Mouse (Mus musculus) heart, adult 10 weeks (tissue): ENCODE results near the gene Ppp1ca. TPM values are rescaled to one million over a fixed set of nuclear protein-coding genes. Genes with fewer than 3 reads are reported as not detected.

Source experiments
- polyA plus RNA-seq: library from polyadenylated mRNA; stranded (reverse); fragments of 350-450 nt; fragmentation: Illumina TruSeq; extraction: RNeasy Lipid Tissue Mini Kit (QIAGEN cat#74804); gene quantifications from one replicate; pipeline ENCODE4 v1.2.3, GENCODE M21; 2014; ENCODE audit warnings: low read depth, low replicate concordance

Ppp1ca gene
- polyA plus RNA-seq, result 318 TPM

GRCm38 (mm10) chr19:4191528-4192250, at the start of gene Ppp1ca:
Ppp1ca (plus strand) TSS chr19:4192065.

GRCm38 (mm10) chr19:4143759-4144268, 48.1 kb upstream of the Ppp1ca start, which contains the start of gene Cabp4:
Cabp4 (minus strand) TSS chr19:4144033.

GRCm38 (mm10) chr19:4148491-4148806, 43.4 kb upstream of the Ppp1ca start, which contains the start of gene Coro1b:
Coro1b (plus strand) TSS chr19:4148619.

GRCm38 (mm10) chr19:4153232-4153654, 38.6 kb upstream of the Ppp1ca start, which contains the start of gene Ptprcap:
Ptprcap (plus strand) TSS chr19:4153604.

GRCm38 (mm10) chr19:4162646-4163542, 29.0 kb upstream of the Ppp1ca start, which contains the start of gene Rps6kb2:
Rps6kb2 (minus strand) TSS chr19:4163354.

GRCm38 (mm10) chr19:4175368-4175947, 16.4 kb upstream of the Ppp1ca start, which contains the start of gene Carns1:
Carns1 (minus strand) TSS chr19:4175479.

GRCm38 (mm10) chr19:4190831-4191334, 982 bp upstream of the Ppp1ca start, which contains the start of gene Tbc1d10c:
Tbc1d10c (minus strand) TSS chr19:4191284.

GRCm38 (mm10) chr19:4201291-4201909, 9.5 kb downstream of the Ppp1ca start, which contains the start of gene Rad9a:
Rad9a (minus strand) TSS chr19:4201662.

GRCm38 (mm10) chr19:4214071-4214770, 22.4 kb downstream of the Ppp1ca start, which contains the start of the genes Clcf1 and AC109138.7:
Clcf1 (plus strand) TSS chr19:4214238.
AC109138.7 (plus strand) TSS chr19:4214357.

DNA sequence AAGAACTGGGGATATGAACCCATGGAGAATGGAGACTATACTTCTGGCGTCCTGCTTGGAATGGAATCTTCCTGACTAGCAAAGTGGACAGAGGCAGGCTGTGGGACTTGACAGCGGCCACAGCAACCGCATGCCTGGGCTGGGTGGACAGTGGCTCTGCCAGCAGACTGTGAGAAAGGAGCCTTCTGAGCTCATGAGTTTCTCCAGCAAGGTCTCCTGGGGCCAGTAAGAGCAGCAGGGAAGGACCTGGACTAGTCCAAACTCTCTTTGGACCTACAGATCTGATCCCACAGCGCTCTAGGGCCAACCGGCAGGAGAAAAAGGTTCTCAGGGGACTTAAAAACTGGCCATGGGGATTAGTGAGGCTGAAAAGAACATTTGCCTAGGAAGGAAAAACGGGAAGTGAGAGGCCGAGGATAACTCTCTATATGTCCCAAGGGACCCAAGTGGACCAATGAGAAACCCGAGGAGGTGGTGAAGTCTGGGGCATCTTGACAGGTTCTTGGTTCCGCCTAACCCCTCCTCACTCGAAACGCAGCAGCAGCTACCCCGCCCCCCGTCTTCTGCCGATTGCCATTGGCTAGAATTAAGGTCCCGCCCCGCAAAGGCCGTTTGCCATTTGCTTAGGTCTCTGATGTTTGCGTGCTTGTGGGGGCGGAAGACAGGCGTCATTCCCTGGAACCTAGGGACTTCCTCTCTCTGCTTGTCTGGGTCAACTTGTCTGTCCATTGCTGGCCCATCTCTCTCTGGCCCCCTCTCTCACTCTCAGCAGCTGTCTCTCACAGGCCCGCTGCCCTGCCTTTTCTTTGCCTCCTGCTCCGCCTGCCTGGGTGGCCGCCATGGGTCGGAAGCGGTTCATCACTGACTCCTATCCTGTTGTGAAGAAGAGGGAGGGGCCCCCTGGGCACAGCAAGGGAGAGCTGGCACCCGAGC, 39.7 kb downstream of the Ppp1ca start, which contains the start of gene Pold4:
Gene Pold4, plus strand, starts transcription at position 647 of the 933 bp plus-strand sequence.

Other genes starting within 250 kb of the Ppp1ca start
- gene Aldh3b3, start 233.4 kb upstream of the Ppp1ca start, polyA plus RNA-seq, result 2.3 TPM
- gene Aldh3b2, start 219.7 kb upstream of the Ppp1ca start, polyA plus RNA-seq, result 0.37 TPM
- 51.1 TPM for gene Acy3, start 205.5 kb upstream of the Ppp1ca start, polyA plus RNA-seq
- gene Tbx10, start 199.3 kb upstream of the Ppp1ca start, polyA plus RNA-seq, result not detected
- gene Nudt8, start 191.5 kb upstream of the Ppp1ca start, polyA plus RNA-seq, result 167 TPM
- gene Gm49405, start 191.4 kb upstream of the Ppp1ca start, polyA plus RNA-seq, result 9.5 TPM
- gene Doc2g, start 188.8 kb upstream of the Ppp1ca start, polyA plus RNA-seq, result 265 TPM
- gene Ndufv1, start 179.3 kb upstream of the Ppp1ca start, polyA plus RNA-seq, result 979 TPM
- 343 TPM for gene Gstp1, start 154.1 kb upstream of the Ppp1ca start, polyA plus RNA-seq
- gene Gstp2, start 146.0 kb upstream of the Ppp1ca start, polyA plus RNA-seq, result 33.1 TPM
- gene Gstp3, start 132.5 kb upstream of the Ppp1ca start, polyA plus RNA-seq, result not detected
- not detected for gene Cabp2, start 110.5 kb upstream of the Ppp1ca start, polyA plus RNA-seq
- 40.5 TPM for gene Cdk2ap2, start 94.9 kb upstream of the Ppp1ca start, polyA plus RNA-seq
- gene Pitpnm1, start 92.1 kb upstream of the Ppp1ca start, polyA plus RNA-seq, result 21.9 TPM
- 71.4 TPM for gene Aip, start 66.2 kb upstream of the Ppp1ca start, polyA plus RNA-seq
- not detected for gene Gpr152, start 52.3 kb upstream of the Ppp1ca start, polyA plus RNA-seq
- not detected for gene Cabp4, start 48.0 kb upstream of the Ppp1ca start, polyA plus RNA-seq
- 54.9 TPM for gene Coro1b, start 43.4 kb upstream of the Ppp1ca start, polyA plus RNA-seq
- 1.1 TPM for gene Ptprcap, start 38.5 kb upstream of the Ppp1ca start, polyA plus RNA-seq
- 26.9 TPM for gene Rps6kb2, start 28.7 kb upstream of the Ppp1ca start, polyA plus RNA-seq
- 49.6 TPM for gene Carns1, start 16.6 kb upstream of the Ppp1ca start, polyA plus RNA-seq
- 22.6 TPM for gene Tbc1d10c, start 781 bp upstream of the Ppp1ca start, polyA plus RNA-seq
- 6.4 TPM for gene Rad9a, start 9.6 kb downstream of the Ppp1ca start, polyA plus RNA-seq
- gene Clcf1, start 22.2 kb downstream of the Ppp1ca start, polyA plus RNA-seq, result 3.0 TPM
- gene AC109138.7, start 22.3 kb downstream of the Ppp1ca start, polyA plus RNA-seq, result not detected
- gene Pold4, start 39.8 kb downstream of the Ppp1ca start, polyA plus RNA-seq, result 21.7 TPM
- gene Ssh3, start 77.1 kb downstream of the Ppp1ca start, polyA plus RNA-seq, result 11.7 TPM
- gene Ankrd13d, start 91.1 kb downstream of the Ppp1ca start, polyA plus RNA-seq, result 0.97 TPM
- 50.7 TPM for gene Grk2, start 114.2 kb downstream of the Ppp1ca start, polyA plus RNA-seq
- gene Kdm2a, start 206.2 kb downstream of the Ppp1ca start, polyA plus RNA-seq, result 33.8 TPM
- gene Rhod, start 247.4 kb downstream of the Ppp1ca start, polyA plus RNA-seq, result 5.0 TPM